Mouse (Mus musculus) cerebellum, adult 2 months (tissue): Measurements from ENCODE around the gene H2afy. TPM values are rescaled to one million over a fixed set of nuclear protein-coding genes. Genes with fewer than 3 reads are reported as not detected.

Experiments
- DNase-seq, 2 experiments: peaks; one replicate each; pipeline ENCODE4 v3.0.0; 2021
- H3K27ac ChIP-seq: fragments of 200-500 bp; 2 replicates; pipeline ENCODE4 v1.5.1; 2012; ENCODE audit warnings: low read length, control low read depth, inconsistent platforms; ENCODE audit not compliant: insufficient read depth
- H3K27me3 ChIP-seq: fragments of 200-500 bp; 2 replicates; pipeline ENCODE4 v1.6.1; 2012; ENCODE audit warnings: inconsistent platforms, mild to moderate bottlenecking, low read length, moderate library complexity; ENCODE audit not compliant: control insufficient read depth, insufficient read depth
- H3K4me1 ChIP-seq: fragments of 200-500 bp; 2 replicates; pipeline ENCODE4 v1.6.1; 2011; ENCODE audit warnings: low read length; ENCODE audit not compliant: control insufficient read depth, insufficient read depth
- H3K4me3 ChIP-seq: fragments of 200-500 bp; replicated peaks from 2 replicates; pipeline ENCODE3; 2011; ENCODE audit warnings: mild to moderate bottlenecking, low read depth, low read length, control low read depth; ENCODE audit not compliant: insufficient read depth
- CTCF ChIP-seq: fragments of 200-500 bp; IDR thresholded peaks from 2 replicates; pipeline ENCODE4 v1.5.1; 2011; ENCODE audit warnings: low read depth, mild to moderate bottlenecking, control low read depth, low read length, moderate library complexity, borderline replicate concordance; ENCODE audit not compliant: insufficient read depth
- POLR2A ChIP-seq: fragments of 200-500 bp; IDR thresholded peaks from 2 replicates; pipeline ENCODE4 v1.6.1; 2011; ENCODE audit warnings: low read length, control low read depth, borderline replicate concordance; ENCODE audit not compliant: insufficient read depth
- WGBS: fragments of 180-500 bp; shearing (Covaris S2); methylation state at CpG from one replicate; pipeline ENCODE4 v1.1.7; 2018; 5-methylcytosine and 5-hydroxymethylcytosine counted together
- polyA plus RNA-seq: library from polyadenylated mRNA; depleted of rRNA; stranded (reverse); fragments of >200 nt; gene quantifications from 2 replicates; pipeline ENCODE4 v1.2.3, GENCODE M21; 2012; rRNA removed

The H2afy gene
- polyA plus RNA-seq, result 152 and 166 TPM in 2 replicates

DNA sequence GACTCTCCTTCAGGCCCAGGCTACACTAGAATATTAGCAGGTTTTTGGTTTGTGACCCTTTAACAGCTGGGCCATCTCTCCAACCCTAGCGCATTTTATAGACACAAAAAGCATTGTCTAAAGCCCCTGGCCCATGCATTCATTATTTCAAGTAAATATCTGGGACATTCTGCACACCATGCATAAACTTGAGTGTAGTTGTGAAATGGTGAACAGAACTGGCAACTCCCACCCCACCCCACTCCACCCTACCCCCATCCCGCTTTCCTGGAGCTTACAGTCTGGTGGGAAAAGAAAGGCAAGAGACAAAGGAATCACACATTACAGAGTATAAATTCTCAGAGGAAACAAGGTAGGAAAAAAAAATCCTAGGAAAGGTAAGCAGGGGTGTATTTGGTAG, at the start of gene H2afy:
Gene H2afy (minus strand): TSS at position 162 of the 400 bp plus-strand sequence.
- 89% methylated on average over 2 of the region's 2 CpGs for WGBS
- TF ChIP-seq POLR2A (no peak), CTCF (no peak)
- Histone ChIP-seq H3K27me3 (no peaks in the 10 kb centered on the region), H3K4me1 (peaks cover 5% of the 10 kb centered on the region), H3K27ac (peak within 1 kb of the TSS; percentile 87), H3K4me3 (peak within 1 kb of the TSS; percentile 89)
- no peak for DNase-seq

DNA sequence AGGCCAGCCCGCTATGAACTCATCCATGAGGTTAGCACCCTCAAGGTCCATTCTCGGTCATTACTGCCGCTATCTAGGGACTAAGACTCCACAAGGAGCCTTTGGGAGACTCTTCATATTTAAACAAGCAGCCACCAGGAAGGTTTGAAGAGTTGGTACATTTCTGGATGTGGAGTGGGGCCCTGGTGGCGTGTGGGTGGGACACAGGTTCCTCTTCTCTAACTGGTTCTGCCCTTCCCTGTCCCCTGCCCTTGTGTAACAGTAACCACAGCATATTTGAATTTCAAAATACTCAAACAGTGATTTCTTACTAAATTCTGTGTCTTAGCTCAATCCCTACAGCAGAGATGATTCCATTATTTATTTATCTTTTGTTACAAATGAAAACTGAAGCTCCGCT, 47.5 kb upstream of the H2afy start:
- H3K27me3 ChIP-seq, result no peaks in the 10 kb centered on the region
- 91% methylated on average over 5 of the region's 5 CpGs for WGBS
- H3K4me1 ChIP-seq, result no peaks in the 10 kb centered on the region
- TF ChIP-seq POLR2A, result no peak
- no peak for TF ChIP-seq CTCF
- DNase-seq, result no peak
- H3K27ac ChIP-seq, result no peak overlapping the region
- H3K4me3 ChIP-seq, result no peak overlapping the region

- no peak for DNase-seq
- TF ChIP-seq POLR2A (no peak), CTCF (no peak)
- Histone ChIP-seq H3K27me3 (no peaks in the 10 kb centered on the region), H3K4me1 (no peaks in the 10 kb centered on the region), H3K27ac (no peak overlapping the region), H3K4me3 (no peak overlapping the region)
- 71% methylated on average over 8 of the region's 8 CpGs for WGBS
Observed at GRCm38 (mm10) chr13:56181424-56181823, 45.3 kb upstream of the H2afy start.

GRCm38 (mm10) chr13:56178416-56179035, 42.4 kb upstream of the H2afy start, which contains the start of gene Tifab:
TSS of gene Tifab (minus strand) at chr13:56178885.
- no peak within 1 kb of the TSS for H3K4me3 ChIP-seq
- H3K4me1 ChIP-seq, result no peaks in the 10 kb centered on the region
- H3K27me3 ChIP-seq, result no peaks in the 10 kb centered on the region
- WGBS, result 85% methylated on average over 16 of the region's 16 CpGs
- TF ChIP-seq CTCF, result no peak
- no peak for TF ChIP-seq POLR2A
- H3K27ac ChIP-seq, result no peak within 1 kb of the TSS
- DNase-seq, result no peak

GRCm38 (mm10) chr13:56176310-56176709, 40.1 kb upstream of the H2afy start:
- H3K4me1 ChIP-seq, result no peaks in the 10 kb centered on the region
- H3K4me3 ChIP-seq, result no peak overlapping the region
- no peak for DNase-seq
- no peaks in the 10 kb centered on the region for H3K27me3 ChIP-seq
- 89% methylated on average over 9 of the region's 9 CpGs for WGBS
- no peak for TF ChIP-seq POLR2A
- no peak for TF ChIP-seq CTCF
- H3K27ac ChIP-seq, result no peak overlapping the region

GRCm38 (mm10) chr13:56175848-56176247, 39.7 kb upstream of the H2afy start:
- H3K27me3 ChIP-seq, result no peaks in the 10 kb centered on the region
- H3K27ac ChIP-seq, result no peak overlapping the region
- WGBS, result 50% methylated on average over 4 of the region's 4 CpGs
- no peak overlapping the region for H3K4me3 ChIP-seq
- DNase-seq, result no peak
- no peaks in the 10 kb centered on the region for H3K4me1 ChIP-seq
- TF ChIP-seq CTCF, result no peak
- TF ChIP-seq POLR2A, result no peak

DNA sequence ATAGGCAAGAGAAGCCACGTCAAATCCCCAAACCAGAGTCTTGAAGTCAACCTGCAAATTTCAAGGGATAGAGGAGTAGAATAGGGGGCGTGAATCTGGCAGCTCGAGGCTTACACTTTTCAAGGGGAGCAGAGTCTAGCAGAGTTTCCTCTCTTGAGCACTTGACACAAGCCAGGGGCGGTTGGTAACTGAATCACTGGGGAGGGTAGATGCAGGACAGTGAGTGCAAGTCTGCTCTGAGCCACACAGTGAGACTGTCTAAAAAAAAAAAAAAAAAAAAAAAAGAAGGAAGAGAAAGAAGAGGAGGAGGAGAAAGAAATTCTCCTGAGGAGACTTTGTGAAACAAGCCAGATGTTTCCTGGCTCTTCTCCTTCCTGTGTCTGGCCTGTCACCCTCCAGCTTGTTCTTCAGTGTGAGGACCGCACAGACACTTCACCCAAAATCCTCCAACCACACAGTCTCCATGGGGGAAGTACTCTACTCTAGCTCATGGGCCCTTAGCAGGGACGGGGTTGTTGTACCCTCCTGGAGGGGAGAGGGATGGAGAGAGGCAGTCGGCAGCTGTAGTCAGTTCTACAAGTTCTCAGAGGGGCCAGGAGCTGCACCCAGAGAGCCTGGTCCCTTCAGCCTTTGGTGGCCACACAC, 36.9 kb upstream of the H2afy start:
- Histone ChIP-seq H3K27me3 (no peaks in the 10 kb centered on the region), H3K27ac (no peak overlapping the region), H3K4me3 (no peak overlapping the region), H3K4me1 (no peaks in the 10 kb centered on the region)
- TF ChIP-seq POLR2A (no peak), CTCF (no peak)
- WGBS, result 67% methylated on average over 7 of the region's 7 CpGs
- no peak for DNase-seq

DNA sequence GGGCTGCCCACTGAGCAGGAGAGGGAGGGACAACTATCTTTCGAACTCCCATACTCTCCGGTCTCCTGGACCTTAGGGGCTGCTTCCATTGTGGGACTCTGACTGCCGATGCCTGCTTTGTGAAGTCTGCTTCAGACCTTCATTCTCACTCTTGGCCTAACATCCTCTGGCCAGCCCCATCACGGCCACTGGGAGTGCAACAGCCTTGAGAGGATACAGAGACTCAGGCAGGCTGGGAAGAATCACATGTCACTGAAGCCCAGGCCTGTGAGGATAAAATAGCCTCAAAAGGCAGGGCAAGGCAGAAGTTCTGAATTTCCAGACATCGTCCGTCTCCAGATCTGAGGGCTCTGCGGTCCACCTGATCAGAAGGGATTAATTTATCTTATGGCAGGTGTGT, 35.9 kb upstream of the H2afy start:
- no peak overlapping the region for H3K27ac ChIP-seq
- no peaks in the 10 kb centered on the region for H3K4me1 ChIP-seq
- 86% methylated on average over 7 of the region's 7 CpGs for WGBS
- DNase-seq, result no peak
- TF ChIP-seq POLR2A, result no peak
- H3K4me3 ChIP-seq, result no peak overlapping the region
- no peaks in the 10 kb centered on the region for H3K27me3 ChIP-seq
